Mouse (Mus musculus): ENCODE measurements around the gene Cdv3.

Cdv3 gene

GRCm38 (mm10) chr9:103305332-103306041 is 60.2 kb downstream of the Cdv3 start:
- ATAC-seq (ENCODE audit: insufficient number of reproducible peaks, low FRiP score, low TSS enrichment), result 0 out of 2 replicates have a peak, but pooled peaks have one; percentile 19

- peak; percentile 98 for ATAC-seq (ENCODE audit: insufficient number of reproducible peaks, low FRiP score, low TSS enrichment)
These were observed 60.7 kb downstream of the Cdv3 start, which contains the start of the genes 1300017J02Rik and Topbp1 for GRCm38 (mm10) chr9:103304927-103305326. TSS of gene 1300017J02Rik (minus strand) at chr9:103305082. TSS of gene Topbp1 (plus strand) at chr9:103305215.

Measured in cerebellum, adult (tissue).